Mouse (Mus musculus) testis, postnatal 14 days (tissue): ENCODE data around the gene Tmem131l.
"Not testable (repeated sequence)": the region's sequence is repeated elsewhere in the genome, so short reads cannot be mapped to it uniquely, and the experiment has no call there.

Experiments used
- DNase-seq: peaks from one replicate; pipeline ENCODE4 v3.0.0; 2021; ENCODE audit warnings: low spot score

Gene Tmem131l

DNA sequence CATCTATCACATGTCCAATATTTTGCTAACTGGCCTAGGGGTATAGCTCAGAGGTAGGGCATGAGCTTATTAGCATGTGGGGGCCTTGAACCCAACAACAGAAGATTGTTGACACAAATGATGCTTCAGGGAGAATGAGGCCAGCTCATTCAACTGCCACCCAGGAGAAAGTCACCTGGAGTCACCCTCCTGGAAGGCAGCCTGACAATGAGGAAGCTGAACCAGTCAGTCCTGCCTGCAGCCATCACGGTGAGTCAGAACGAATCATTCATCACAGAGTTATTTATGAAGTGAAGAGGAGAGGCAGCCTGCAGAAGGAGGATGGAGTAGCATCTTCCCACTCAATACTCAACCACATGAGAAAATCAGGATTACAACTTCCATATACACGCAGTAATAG lies 124.9 kb downstream of the Tmem131l start:
- DNase-seq = no peak

DNA sequence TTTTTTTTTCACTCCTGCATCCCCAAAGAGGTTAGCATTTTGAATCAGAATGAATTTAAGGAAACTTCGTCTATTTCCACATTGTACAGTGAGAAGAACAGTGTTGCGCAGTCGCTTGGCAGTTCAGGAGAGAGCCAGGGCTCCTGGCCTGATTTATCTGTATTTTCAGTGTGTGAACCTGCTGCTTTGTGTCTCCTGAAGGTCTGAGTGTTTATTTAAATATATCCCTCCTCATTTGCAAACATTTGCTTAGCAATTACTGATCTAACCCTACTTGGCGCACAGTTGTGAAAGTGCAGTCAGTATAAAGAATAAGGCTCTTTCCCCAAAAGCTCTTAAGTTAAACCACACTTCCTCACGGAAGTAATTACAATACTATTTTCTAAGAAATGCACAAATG lies 129.3 kb downstream of the Tmem131l start:
- no peak for DNase-seq

DNA sequence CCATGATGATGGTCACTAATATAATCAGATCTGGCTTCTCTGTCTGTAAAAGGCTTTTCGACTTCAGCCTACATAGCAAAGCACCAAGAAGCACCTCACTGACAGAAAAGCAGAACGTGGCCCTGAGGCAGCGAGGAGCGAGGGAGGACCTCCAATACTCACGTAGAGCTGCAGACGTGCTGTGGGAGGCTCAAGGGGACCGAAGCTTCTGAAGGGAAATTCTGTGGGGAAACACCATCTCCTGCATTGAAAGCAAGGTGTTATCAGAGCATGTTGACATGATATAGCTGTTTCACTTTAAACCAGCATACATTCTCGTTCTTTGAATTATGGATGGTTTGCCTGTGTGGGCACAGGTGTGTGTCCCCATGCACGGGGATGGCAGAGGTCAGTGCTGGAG lies 133.8 kb downstream of the Tmem131l start:
- no peak for DNase-seq

GRCm38 (mm10) chr3:83905161-83905560 lies 134.8 kb downstream of the Tmem131l start:
- DNase-seq = no peak

- no peak for DNase-seq
Observed at GRCm38 (mm10) chr3:83904176-83904958, 135.6 kb downstream of the Tmem131l start.

- no peak for DNase-seq
Observed at GRCm38 (mm10) chr3:83902943-83903342, 137.0 kb downstream of the Tmem131l start.

DNA sequence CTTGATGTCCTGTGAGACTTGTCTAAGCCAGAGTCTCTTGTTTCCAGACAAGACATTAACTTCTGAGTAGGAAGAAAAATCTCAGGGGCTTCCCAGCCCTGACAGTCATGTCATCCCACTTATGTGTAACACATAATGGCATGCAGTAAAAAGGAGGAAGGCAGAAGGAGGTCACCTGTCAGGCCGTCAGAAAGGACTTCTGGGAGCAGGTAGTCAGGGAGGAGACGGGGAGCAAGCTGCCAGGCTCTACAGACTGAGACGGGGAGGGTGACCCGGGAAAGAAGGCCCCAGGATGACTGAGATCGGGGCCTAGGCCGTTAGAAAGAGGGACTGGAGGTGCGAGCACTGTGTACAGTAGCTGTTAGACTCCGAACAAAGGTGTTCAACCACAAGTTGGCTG lies 137.5 kb downstream of the Tmem131l start:
- no peak for DNase-seq

DNA sequence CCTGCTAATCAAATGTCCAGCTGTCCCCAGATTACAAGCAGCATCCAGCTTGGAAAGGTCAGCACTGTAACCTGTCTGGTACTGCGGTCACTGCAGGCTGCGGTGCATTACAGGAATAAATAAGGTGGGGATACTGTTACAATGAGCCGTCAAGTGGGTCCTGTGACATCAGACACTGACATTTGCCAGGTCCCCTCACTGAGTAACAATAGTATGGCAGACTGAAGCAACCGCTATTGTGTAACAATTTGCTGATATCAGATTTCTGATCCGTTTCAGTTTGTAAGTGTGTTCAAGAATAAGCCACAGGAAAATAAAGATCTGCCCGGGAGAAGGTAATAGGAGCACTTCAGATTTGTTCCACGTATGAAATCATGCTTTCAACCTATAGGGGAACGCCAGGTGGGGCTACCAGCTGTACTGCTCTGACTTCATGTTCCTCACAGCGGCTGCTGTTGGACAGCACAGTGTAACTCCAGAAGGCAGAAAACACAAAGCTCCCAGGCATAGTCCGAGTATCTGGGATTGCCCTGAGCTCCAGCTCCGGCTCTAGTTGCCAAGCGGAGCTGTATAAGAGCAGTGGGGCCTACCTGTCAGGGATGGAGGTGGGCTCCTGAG lies 139.1 kb downstream of the Tmem131l start:
- DNase-seq = no peak

DNA sequence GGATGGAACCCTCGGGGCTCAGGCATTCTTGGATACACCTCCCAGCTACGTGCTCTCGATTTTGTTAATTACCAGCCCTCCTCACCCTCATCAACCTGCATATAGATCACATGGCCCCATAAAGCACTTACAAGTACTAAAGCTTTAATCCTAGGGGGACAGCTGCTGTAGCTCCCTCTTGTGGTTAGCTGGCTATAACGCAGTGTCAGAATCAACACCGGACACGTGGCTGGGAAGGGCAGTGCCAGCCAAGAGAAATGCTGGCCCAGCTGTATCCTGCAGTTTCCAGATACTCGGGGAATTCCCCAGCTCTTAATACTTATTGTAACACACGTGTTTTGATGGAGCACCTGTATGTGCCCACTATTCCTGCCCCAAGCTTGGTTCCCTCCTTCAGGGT lies 140.4 kb downstream of the Tmem131l start:
- DNase-seq = no peak

DNA sequence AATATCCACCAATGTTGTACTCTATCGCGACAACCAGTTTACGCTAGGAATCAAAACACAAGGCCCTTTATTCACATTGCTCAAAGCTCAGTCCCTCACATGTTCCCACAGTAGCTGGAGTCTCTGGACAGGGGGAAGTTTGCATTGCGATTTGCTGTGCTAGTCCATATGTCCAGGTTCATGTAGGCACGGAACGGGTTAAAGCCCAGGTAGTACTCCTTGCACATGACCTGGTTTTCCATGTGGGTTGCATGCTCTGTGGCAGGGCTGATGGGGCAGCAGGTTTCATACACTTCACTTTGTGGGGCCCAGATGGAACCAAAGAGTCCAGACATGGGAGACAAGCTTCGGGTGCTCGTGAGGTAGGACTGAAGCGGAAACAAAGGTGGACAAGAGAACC lies 141.7 kb downstream of the Tmem131l start:
- DNase-seq = no peak

DNA sequence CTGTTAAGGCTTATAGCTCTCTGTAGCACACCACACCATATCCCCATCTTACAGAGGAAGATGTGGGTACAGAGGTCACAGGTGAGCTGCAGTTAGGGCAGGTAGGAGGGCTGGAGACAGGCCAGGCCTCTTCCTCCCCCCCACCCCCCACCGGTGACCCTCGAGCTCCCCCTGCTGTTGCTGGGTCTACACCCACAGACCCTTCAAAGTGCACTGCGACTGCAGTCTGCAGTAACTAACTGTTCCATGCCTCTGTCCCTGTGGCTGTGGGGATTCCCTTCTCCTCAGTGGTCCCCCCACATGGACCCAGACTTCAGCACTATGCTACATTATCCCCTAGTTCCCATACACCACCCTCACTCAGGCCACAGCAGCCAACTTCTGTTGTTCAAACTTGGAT lies 144.2 kb downstream of the Tmem131l start:
- DNase-seq = no peak

- DNase-seq = no peak
Observed at GRCm38 (mm10) chr3:83895111-83895510, 144.9 kb downstream of the Tmem131l start.

GRCm38 (mm10) chr3:83885163-83885562 lies 154.8 kb downstream of the Tmem131l start:
- DNase-seq = no peak

DNA sequence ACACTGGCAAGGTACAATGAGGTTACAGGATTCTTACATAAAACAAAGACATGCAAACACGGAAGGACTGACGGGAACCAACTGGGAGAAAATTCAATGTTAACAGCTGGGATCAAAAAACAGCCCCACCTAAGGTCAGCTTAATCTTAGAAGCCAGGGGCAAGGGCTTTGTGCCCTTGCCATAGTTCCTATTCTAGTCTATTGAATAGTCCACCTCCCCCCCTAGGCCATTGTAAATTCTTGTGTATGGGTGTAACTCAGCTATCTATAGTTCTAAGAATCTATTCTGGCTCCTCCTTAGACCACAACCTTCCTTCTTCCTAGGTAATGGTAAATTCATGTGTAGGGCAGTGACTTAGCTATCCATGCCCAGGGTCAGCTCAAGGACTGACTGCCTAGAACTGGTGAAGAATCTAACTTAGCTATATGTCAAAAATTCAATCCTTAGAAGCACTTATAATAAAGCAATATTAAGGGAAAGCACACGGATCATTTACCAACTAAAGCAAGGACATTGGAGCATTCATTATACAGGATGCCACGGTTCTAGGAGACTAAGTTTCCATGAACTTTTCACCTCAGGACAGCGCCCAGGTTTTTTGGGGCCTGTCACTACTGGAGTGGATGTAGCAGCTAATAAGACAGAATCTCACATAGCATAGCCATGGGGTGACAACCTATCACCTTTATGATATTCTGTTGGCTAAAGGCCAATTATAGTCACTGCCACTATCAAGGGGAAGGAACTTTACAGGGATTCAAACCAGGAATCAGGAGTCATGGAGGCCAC lies 160.5 kb downstream of the Tmem131l start:
- DNase-seq = not testable (repeated sequence)

GRCm38 (mm10) chr3:83878801-83879200 lies 161.2 kb downstream of the Tmem131l start:
- no peak for DNase-seq

- DNase-seq = no peak
Observed at GRCm38 (mm10) chr3:83876299-83876698, 163.7 kb downstream of the Tmem131l start.

DNA sequence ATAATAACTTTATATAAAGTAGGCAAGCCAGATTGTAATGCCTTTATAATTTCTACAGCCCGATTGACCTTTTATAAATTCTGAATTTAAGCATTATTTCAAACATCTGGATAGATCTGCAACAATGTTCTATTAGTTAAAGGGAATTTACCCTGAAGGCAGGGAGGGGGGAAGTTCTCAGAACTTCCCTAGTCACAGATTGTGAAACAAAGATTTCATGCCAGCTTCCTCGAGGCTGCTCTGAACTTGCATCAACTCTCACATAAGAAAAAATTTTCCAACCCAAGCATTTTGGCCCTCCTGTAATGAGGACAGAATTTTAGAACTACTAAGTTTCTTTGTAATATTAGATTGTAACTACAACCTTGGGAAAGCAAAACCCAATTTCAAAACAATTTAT lies 164.9 kb downstream of the Tmem131l start:
- not testable (repeated sequence) for DNase-seq

DNA sequence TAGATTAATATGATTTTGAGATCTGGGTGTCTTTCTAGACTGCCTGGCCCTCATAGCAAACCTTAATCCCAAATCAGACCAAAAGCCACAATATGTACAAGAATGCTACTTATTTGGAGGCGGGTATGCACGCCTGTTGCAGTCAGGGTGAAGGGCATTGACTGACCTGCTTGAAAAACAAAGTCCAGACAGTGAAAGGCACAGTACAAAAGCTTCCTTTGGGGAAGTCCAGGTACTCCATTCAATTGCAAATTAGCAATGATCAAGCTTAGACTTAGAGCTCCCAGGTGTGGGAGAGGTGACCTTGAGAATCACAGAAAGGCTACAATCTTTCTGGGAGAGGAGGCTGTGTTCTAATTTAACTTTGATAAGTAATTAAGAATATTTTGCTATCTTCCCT lies 167.1 kb downstream of the Tmem131l start:
- DNase-seq = not testable (repeated sequence)

DNA sequence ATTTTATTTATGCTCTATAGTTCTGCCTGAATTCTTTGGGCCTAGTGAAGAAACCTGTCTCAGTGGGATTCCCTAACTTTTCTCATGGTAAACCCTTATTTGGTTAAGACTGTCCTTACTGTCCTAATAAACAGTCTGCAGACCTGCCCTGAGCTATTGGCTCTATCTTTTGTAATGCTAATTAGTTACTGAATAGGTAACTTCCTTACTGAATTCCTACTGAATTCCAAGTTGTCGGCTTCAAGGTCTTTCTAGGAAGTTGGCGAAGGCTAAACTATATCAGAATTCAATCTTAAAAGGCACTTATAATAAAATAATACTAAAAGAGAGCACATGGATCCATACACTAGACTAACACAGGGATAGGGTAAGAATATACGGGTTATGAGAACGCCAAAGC lies 168.0 kb downstream of the Tmem131l start:
- DNase-seq = not testable (repeated sequence)

DNA sequence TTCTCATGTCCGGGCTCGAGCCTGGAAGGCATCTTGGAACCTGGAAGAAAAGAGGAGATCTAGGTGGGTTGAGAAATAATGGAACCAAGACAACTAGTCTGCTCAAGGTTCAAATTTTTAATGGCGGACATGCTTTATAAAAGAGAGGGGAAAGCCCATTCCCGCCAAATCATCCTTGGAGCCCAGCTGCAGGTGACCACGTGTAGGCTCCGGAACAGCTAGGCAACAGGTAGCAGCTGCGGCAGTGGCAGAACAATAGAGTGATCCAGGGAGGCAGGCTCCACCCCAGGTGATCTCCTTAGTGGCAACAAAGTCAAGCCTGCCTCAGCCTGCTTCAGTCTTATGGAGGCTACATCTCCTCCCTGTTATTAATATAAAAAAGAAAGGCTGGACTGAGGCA lies 168.4 kb downstream of the Tmem131l start:
- not testable (repeated sequence) for DNase-seq

GRCm38 (mm10) chr3:83869776-83870175 lies 170.2 kb downstream of the Tmem131l start:
- no peak for DNase-seq

GRCm38 (mm10) chr3:83867026-83867425 lies 172.9 kb downstream of the Tmem131l start:
- not testable (repeated sequence) for DNase-seq

DNA sequence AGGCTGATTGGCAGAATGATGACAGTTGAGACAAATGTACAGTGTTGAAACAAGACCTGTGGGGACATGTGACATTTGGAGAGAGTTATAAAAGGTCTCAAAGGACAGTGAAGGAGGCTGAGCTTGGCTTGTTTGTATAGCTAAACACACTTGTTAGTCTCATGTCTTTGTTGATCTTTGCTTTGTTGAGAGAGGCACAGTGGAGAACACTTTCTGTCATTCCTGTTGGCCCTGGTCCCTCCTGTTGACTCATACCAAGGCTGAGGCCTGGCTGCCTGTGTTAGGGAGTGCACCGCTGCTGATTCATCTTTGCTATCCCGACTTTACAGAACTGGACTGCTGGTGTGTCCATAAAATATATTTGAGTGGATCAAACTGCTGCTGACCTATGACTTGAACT lies 174.8 kb downstream of the Tmem131l start:
- DNase-seq = no peak
